Mouse (Mus musculus): Measurements from ENCODE around the gene Aldh1a2.
A peak's percentile ranks its signal among the peaks of the same experiment; 100 is the strongest.

The Aldh1a2 gene

DNA sequence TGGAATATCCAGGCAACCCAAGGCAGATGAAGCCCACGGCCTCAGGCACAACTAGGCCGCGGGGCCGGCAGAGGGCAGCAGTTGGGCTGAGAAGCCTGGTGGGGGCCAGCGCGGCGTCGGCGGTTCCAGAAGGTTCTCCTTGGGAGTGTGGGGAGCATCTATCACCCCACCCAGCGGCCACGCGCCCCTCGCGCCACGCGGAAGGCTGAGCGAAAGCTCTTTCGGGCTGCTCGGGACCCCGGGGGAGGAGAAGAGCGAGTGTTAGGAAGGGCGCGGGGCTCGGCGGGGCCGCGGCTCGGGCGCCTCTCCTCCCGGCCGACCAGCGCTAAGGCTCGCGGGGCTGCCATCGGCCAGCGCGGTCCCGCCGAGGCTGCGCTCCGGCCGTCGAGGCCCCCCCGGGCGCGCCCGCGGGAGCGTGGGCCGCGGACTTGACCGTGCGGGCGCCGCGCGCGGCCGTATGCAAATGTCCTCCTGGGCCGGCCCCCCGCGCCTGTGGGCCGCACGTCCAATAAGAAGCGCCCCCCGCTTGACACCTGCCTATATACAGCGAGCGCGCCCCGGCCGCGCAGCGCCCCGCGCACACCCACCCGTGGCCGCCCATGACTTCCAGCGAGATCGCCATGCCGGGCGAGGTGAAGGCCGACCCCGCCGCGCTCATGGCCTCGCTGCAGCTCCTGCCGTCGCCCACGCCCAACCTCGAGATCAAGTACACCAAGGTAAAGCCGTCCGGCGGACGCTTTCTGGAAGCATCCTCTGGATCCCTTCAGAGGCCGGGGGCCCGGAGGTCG lies at the start of gene Aldh1a2:
Gene Aldh1a2 (plus strand): TSS at position 542 of the 788 bp plus-strand sequence.
- DNase-seq (ENCODE audit: low read depth, low spot score): no peak

DNA sequence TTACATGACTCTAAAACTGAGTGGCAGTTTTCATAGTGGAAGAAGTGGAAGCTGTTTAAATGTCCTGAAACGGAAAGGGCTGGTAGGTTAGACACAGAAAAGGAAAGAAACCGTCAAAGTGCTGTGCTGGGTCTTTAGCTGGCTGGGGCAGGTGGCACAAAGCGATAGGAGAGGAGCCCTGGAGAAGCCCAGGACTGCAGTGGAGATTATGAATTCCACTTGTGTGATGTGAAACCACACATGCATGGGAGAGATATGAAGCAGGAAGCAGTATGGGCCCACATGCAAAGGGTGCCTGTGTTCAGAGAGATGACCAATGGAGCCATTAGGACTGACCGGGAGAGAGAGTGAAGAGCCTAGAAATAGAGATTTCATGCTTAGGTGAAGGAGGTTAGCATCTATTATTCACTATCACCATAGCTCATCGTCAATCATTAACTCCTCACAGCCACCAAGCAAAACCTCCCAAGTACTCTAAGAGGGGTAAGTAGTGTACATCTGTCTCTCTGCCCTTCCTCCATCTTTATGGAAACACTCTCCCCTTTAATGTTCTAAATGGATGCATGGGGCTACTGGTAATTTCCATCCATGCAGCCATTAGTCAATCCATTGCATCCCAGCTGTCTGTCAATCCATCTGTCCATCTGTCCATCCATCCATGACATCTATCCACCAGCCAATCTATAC lies 49.4 kb upstream of the Aldh1a2 start:
- no peak for DNase-seq (ENCODE audit: low read depth, low spot score)

DNA sequence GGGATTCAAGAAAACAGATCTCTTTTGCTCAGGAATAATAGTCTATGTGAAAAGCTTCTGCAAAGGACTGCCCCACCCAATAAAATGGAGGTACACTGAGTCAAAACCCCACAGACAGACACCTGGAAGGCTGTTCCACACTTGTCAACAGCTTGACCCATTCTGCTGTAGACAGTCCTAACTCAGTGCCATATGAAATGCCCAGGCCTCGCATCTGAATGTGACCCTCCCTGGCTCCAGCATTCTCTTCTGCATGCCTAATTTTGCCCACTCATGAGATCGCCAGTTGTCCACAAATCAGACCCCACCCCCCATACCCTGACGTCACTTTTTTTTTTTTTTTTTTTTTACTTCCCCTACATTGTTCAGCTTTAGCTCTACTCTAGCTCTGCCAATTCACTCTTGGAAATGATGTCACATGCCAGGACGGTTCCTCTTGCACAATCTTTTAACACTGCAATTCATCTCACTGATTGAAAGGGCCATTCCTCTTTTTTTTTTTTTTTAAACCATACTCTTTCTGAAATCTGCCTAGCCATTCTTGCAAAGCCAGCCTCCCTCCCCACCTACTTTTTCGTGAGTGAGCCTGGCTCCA lies 48.6 kb upstream of the Aldh1a2 start:
- DNase-seq (ENCODE audit: low read depth, low spot score): peak; percentile 31

DNA sequence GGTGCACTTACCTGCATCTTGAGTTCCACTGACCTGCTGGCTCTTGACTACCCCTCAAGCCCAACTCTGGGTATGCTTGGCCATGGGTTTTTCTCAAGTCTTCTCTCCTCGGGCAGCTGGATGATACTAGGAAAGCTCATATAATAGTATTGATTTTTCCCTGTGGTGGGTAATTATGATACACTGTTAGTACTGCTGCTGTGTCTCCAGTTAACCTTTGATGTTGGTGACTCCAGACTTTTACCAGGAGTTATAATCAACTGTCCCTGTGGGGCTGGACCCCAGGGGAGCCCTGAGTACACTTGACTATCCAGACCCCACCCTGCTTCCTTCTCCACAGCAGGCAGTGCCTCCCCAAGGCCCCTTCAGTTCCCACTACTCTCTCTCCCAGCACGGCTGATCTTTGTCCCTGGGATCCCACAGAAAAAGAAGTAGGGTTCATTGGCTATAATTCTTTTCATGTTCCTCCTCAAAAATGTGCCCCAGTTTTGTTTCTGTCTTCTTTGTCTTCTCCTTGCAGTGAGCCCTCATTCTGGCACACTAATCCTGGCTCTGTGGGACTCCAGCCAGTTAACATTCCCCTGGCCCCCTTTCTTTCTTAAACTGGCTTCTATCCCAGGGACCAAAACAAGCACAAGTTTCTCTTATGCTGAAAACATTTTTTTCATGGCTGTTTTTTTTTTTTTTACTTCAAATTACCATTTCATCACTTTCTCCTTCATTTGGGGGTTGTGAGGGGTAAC lies 47.9 kb upstream of the Aldh1a2 start:
- no peak for DNase-seq (ENCODE audit: low read depth, low spot score)

DNA sequence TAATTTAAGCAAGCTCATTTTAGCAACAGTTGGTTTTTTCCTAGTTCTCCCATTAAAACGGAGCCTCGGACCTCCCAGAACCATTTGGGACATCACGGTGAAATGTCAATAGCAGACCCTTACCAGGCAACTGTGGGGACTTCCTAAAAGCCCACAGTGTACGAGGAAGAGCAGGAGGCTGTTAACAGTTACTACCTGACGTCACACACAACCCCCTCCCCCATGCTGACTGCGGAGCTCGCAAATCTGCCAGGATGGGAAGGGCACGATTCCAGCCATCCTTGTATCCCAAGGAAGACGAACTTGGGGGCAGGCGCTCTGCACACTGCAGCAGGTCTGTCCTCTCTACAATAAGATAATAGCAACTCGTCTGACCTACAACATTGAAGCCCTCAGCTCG lies 47.1 kb upstream of the Aldh1a2 start, which contains the start of gene Aqp9:
Gene Aqp9 (minus strand): TSS at position 172 of the 400 bp plus-strand sequence.
- no peak for DNase-seq (ENCODE audit: low read depth, low spot score)

DNA sequence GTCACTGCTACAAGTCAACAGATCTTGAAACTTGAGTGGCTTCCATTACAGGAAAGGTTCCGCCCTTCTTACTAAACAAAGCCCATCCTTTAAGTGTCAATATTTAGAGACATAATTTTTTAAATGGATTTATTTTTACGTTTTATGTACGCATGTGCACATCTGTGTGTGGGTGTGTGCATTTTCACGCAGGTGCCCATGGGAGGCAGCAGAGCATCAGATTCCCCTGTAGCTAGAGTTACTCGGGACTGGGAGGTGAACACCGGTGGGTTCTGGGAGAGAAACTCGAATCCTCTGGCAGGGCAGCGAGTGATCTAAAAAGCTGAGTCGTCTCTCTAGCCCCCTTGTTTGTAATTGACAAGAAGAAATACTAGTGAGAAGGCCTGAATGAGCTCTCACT lies 42.1 kb upstream of the Aldh1a2 start:
- no peak for DNase-seq (ENCODE audit: low read depth, low spot score)

DNA sequence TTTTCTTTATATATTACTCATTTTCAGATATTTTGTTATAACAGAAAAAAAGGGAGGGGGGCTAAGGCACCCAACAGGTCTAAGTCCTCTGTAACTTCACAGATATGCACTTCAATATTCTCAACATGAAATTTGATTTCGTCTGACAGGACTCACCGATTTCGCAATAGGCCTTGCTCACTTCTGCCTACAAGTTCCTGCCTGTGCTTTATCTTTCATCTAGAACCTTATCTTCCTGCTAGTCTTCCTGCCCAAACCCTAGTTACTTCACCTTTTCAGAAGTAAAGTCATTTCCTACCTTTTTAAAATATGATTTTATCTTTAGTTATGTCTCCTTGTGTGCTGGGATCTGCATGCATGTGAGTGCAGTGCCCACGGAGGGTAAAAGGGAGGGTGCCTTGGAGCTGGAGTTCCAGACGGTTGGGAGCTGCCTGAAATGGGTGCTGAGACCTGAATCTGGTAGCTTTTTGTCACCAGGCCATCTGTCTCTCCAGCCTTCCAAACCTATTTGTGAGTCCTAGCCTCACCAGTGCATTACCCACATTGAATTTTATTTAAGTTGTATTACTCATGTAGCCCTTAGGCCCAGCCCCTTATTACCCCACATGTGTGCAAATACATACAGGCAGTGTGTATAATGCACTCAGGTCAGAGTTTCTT lies 41.1 kb upstream of the Aldh1a2 start:
- DNase-seq (ENCODE audit: low read depth, low spot score): no peak

DNA sequence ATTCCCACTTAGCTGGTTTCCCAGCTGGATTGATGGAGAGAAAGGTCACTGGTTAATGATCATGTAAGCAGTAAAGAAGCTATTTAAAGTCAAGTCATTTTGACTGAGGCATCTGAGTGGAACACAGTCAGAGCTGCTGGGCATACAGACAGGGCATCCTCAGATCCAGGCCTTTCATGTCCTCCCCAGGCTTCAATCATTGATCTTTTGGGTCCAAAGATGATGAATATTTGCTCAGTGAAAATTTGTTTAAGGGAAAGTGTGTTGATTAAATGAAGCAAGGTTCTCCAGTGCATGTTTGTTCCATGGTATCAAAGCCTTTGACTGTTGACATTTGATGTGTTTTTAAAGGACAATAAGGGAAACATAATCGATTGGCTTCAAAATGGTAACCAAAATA lies 39.9 kb upstream of the Aldh1a2 start:
- DNase-seq (ENCODE audit: low read depth, low spot score): no peak

DNA sequence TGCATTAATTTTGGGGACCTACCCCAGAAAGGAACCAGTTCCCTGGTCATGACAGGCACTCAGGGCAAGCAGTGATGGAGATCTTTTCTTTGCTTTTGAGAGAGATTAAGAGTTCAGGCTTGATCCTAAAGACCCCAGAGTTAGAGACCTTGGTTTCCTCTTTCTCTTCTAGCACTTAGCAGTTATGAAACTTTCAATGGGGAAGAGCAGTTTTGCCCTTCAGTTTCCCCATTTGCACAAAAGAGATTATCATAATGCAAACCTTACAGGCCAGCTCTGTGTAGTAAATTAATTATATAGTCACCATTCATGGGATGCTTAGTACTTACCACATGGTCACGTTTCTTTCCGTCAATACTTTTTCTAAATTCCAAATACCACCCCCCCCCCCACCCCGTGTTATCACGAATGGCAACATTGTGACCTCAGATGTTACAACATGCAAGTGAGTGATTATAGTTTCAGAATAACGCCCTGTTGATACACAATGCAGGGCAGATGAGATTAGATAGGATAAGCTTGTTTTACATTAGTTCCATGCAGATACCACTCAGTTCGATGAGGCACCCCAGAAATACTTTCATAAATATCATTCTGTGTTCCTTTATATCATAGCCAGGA lies 36.2 kb upstream of the Aldh1a2 start:
- no peak for DNase-seq (ENCODE audit: low read depth, low spot score)

DNA sequence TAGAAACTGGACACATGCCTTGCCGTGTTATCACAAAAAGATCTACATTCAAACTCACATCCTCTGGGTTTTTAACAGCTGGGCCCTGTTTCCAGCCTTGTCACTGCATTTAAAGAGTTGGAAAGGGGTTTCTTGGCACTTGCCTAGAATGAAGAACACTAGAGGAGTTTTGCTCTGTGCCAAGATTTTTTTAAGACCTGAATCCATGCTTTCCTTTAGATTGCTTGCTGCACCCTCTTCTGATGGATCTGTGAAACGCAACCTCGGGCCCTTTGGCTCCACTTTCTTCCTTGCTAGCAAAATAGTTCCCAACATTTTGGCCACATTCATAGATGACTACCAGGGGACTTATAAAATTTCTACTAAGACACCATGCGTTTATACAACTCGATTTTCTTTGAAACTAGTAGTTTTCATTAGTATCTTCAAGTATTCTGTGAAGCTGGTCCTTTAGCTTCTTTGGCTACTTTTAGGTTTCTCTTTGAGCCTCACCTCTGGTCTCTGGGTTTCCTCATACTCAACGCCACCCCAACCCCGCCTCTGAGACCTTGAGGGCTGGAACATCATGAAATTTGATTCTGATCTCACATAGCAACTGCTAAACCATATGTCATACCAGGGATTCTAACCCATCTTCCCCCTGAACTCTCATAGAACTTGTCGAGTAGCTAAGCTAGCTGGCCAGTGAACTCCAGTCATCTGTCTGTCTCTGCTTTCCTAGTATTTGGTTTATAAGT lies 35.5 kb upstream of the Aldh1a2 start:
- peak; percentile 6 for DNase-seq (ENCODE audit: low read depth, low spot score)

DNA sequence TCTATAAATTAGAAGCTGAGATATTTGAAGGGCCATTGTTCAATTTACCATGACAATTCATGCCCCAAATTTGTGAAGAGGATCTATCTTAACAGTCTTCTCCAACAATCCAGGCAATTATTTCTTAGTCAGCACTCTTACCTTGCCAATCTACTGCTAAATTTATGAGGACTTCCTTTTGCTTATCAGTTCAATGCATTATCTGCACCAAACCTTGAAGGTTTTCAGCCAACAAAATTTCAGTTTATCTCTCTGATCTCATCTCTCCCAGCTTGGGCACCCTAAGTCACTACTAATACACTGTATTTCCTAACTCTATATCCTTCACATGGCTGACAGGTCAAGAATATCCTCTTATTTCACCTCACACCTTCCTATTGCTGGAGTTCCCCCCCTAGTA lies 30.3 kb upstream of the Aldh1a2 start:
- no peak for DNase-seq (ENCODE audit: low read depth, low spot score)

DNA sequence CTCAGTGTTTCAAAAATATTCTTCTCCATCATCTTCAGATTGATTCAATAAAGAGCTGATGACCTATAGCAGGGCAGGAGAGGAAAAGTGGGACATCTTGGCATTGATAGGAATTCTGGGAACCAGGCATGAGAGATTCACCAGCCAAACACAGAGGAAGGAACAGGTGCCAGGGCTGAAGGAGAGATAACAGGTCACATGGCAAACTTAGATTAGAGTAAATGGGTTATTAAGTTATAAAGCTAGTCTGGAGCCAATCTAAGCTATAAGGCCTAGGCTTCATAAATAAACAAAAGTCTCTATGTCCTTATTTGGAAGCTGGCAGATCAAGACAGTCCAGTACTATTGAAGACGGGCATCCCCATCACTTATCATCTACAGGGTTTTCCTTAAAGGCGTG lies 29.8 kb upstream of the Aldh1a2 start:
- no peak for DNase-seq (ENCODE audit: low read depth, low spot score)

DNA sequence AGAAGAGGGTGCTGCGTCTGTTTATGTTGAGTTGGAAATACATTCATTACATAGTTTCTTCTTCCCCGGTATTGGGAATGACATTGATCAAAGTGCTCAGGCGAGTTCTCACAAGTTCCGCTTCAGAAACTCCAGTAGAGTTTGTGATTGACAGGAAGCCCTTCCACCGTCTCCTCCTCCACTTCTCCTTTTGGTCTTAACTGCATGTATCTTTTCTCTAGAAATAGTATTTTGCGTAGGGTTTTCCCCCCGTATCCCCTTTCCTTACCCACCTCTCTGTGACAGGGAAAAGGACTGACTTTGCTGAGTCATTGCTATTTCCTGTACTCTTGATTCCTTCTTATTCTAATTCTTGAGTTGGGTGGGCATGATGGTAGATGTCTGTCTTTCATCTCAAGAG lies 28.2 kb upstream of the Aldh1a2 start:
- no peak for DNase-seq (ENCODE audit: low read depth, low spot score)

DNA sequence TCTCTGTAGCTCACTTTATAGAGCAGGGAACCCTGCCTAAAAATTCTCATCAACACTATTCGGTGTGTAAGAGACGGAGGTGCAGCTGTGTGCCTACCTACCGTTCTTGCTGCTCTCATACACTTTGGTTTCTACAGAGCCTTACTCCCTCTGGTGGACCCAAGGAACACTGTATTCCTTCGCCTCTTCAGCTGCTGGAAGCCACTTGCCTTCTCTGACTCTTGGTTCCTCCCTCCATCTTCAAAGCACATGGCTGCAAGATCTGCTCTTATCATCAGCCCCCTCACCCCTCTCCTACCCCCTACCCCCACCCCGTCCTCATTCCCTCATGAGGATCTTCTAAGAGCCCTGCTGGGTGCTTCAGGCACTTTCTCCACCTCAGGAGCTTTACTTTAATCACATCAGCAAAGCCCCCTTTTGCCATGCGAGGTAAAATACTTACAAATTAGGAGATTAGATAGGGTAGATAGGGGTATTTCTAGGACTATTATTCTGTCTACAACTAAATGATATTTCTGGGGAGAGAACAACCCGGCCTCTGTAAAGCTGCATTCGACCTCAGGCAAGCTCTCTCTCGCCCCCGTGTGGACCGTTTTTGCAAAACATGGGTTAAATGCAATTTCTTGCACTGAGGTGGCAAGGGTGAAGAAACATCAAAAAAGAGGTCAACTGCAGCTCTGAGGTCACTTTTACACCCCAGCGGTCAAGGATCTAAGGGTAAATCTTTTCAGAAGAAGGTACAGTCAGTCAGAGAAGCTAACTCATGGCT lies 26.8 kb upstream of the Aldh1a2 start:
- DNase-seq (ENCODE audit: low read depth, low spot score): peak; percentile 66

DNA sequence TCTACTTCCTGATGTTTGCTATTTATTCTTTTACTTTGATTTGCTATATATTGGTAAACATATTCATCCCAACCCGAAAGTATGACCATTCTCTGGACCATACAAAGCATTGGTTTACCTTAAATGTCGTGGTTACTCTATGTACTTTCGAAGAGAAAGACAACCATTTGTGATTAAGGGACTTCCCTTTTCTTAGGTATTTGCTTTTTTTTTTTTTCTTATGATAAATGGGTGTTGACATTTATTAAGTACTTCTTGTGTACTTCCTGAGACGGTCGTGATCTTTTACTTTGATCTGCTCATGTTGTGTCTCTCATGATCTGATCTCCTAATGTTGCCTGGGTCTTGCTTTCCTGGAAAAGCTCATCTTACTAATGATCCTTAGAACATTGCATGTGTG lies 16.8 kb upstream of the Aldh1a2 start:
- DNase-seq (ENCODE audit: low read depth, low spot score): no peak

DNA sequence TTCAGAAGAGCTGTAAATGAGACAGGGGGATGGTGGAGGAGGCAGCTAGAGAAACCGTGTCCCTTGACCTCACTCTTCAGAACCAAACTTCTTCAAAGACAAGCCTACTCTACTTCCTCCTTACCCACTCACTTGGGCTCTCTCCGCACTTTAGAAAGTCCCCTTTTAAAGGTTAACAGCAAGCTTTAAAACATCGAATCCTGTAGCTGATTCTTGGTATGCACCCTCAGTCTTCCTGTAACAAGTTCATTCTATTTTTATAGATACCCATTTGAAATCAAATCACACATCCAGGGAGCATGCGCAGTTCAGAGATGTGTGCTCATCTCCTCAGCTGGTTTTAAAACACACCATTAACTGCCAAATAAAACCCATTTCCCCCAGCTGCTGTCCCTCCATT lies 13.3 kb upstream of the Aldh1a2 start:
- no peak for DNase-seq (ENCODE audit: low read depth, low spot score)

DNA sequence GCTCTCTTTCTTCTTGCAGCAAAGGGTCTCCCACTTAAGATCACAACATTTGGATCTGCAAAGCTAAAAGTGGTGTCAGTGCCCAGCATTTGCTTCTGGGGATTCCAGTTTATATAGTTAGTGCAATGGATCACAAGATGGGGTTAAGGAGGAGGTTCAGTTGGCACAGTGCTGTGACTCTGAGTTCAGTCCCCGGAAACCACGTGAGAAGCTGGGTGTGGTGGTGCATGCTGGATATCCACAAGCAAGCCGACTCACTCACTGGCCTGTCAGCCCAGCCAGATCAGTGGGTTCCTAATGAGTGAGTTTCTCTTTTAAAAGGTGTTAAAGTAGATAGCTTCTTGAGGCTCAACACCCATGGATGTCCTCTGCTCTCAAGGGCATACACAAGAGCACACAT lies 6.3 kb upstream of the Aldh1a2 start:
- no peak for DNase-seq (ENCODE audit: low read depth, low spot score)

DNA sequence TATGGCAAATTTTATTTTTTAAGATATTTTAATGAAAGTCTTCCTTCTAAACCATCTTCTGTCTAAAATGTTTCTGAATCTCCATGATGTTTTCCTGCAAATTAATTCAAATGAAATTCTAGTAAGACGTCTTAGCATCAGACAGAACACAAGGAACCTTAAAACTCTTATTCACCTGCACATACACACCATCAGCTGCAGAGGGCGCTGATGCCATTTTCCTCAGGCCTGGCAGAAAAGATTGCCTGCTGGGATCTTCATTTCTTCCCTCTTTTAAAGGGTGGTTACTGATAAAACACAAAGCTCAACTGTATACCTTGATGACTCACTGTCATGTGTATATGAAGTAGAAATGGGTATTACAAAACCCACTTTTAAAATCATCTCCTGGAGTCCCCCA lies 4.7 kb upstream of the Aldh1a2 start:
- DNase-seq (ENCODE audit: low read depth, low spot score): peak; percentile 29

DNA sequence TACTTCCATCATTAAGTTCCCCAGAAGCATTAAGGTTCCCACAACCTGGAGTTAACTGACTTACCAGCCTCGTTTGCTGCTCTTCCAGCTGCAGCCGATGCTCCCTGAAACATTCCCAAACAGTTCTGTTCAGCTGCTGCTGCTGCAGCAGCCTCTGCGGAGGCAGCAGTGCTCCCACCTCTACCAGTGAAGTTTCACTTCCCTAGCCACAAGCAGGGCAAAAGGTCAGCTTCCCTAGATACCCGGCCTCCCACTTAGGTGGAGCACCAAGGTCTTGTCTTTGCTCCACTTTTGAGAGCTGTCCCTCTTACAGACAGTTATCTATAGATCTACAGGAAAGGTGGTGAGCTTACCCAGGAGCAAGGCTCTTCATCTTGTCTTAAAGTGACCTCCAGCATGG lies 2.0 kb upstream of the Aldh1a2 start:
- DNase-seq (ENCODE audit: low read depth, low spot score): no peak
